Mouse (Mus musculus): Measurements from ENCODE around the gene Sephs2.

DNA sequence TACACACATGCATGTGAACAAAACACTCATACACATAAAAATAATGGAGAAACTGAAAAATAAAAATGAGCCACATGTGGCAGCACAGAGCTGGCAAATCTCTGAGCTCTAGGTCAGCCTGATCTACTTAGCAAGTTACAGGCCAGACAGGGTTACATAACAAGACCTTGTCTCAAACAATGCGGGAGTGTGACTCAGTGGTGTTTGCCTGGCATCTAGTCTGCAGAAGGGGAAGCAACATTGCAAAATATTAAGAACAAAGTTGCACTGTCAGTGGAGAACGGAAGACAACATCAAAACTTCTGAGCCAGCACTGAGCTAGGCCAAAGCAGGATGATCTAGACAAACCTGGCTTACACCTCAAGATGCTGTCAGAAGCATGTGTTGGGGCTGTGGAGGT is 3.6 kb downstream of the Sephs2 start:
- no peak for TF ChIP-seq CTCF (IDR thresholded peaks at IDR 0.05; ENCODE audit: borderline replicate concordance, insufficient read depth, low read length)
- TF ChIP-seq POLR2A (IDR thresholded peaks at IDR 0.05; ENCODE audit: low read depth, low read length): no peak
